Mouse (Mus musculus): ENCODE measurements around the gene D1Ertd622e.

D1Ertd622e gene

GRCm38 (mm10) chr1:97661406-97662241 is at the start of gene D1Ertd622e:
D1Ertd622e (minus strand) TSS chr1:97662074.
- DNase-seq (ENCODE audit: low read depth, low spot score): peak; percentile 84

- no peak for DNase-seq (ENCODE audit: low read depth, low spot score)
Measured at GRCm38 (mm10) chr1:97710520-97710919, 48.6 kb upstream of the D1Ertd622e start.

- no peak for DNase-seq (ENCODE audit: low read depth, low spot score)
Measured at GRCm38 (mm10) chr1:97705389-97705788, 43.5 kb upstream of the D1Ertd622e start.

GRCm38 (mm10) chr1:97704646-97705045 is 42.8 kb upstream of the D1Ertd622e start:
- no peak for DNase-seq (ENCODE audit: low read depth, low spot score)

GRCm38 (mm10) chr1:97698956-97699570 is 37.2 kb upstream of the D1Ertd622e start:
- DNase-seq (ENCODE audit: low read depth, low spot score): no peak

GRCm38 (mm10) chr1:97697273-97697672 is 35.4 kb upstream of the D1Ertd622e start:
- no peak for DNase-seq (ENCODE audit: low read depth, low spot score)

GRCm38 (mm10) chr1:97693825-97694224 is 32.0 kb upstream of the D1Ertd622e start:
- no peak for DNase-seq (ENCODE audit: low read depth, low spot score)

GRCm38 (mm10) chr1:97688756-97689155 is 26.9 kb upstream of the D1Ertd622e start:
- peak; percentile 78 for DNase-seq (ENCODE audit: low read depth, low spot score)

GRCm38 (mm10) chr1:97676526-97677177 is 14.8 kb upstream of the D1Ertd622e start:
- no peak for DNase-seq (ENCODE audit: low read depth, low spot score)

GRCm38 (mm10) chr1:97676115-97676514 is 14.2 kb upstream of the D1Ertd622e start:
- no peak for DNase-seq (ENCODE audit: low read depth, low spot score)

GRCm38 (mm10) chr1:97672849-97673248 is 11.0 kb upstream of the D1Ertd622e start:
- no peak for DNase-seq (ENCODE audit: low read depth, low spot score)

GRCm38 (mm10) chr1:97667288-97667687 is 5.4 kb upstream of the D1Ertd622e start:
- no peak for DNase-seq (ENCODE audit: low read depth, low spot score)

- DNase-seq (ENCODE audit: low read depth, low spot score): no peak
Measured at GRCm38 (mm10) chr1:97662324-97662723, 450 bp upstream of the D1Ertd622e start.

- DNase-seq (ENCODE audit: low read depth, low spot score): peak; percentile 71
Measured at GRCm38 (mm10) chr1:97660687-97661405, 1.0 kb downstream of the D1Ertd622e start.

- peak; percentile 29 for DNase-seq (ENCODE audit: low read depth, low spot score)
Measured at GRCm38 (mm10) chr1:97659405-97659804, 2.5 kb downstream of the D1Ertd622e start.

- DNase-seq (ENCODE audit: low read depth, low spot score): no peak
Measured at GRCm38 (mm10) chr1:97657786-97658185, 4.1 kb downstream of the D1Ertd622e start.

GRCm38 (mm10) chr1:97657201-97657600 is 4.7 kb downstream of the D1Ertd622e start:
- DNase-seq (ENCODE audit: low read depth, low spot score): no peak

- no peak for DNase-seq (ENCODE audit: low read depth, low spot score)
Measured at GRCm38 (mm10) chr1:97654397-97654975, 7.4 kb downstream of the D1Ertd622e start.

GRCm38 (mm10) chr1:97650553-97651123 is 11.2 kb downstream of the D1Ertd622e start:
- no peak for DNase-seq (ENCODE audit: low read depth, low spot score)

- peak; percentile 33 for DNase-seq (ENCODE audit: low read depth, low spot score)
Measured at GRCm38 (mm10) chr1:97650072-97650471, 11.8 kb downstream of the D1Ertd622e start.

- peak; percentile 55 for DNase-seq (ENCODE audit: low read depth, low spot score)
Measured at GRCm38 (mm10) chr1:97647037-97647436, 14.8 kb downstream of the D1Ertd622e start.

Measured in CD4-positive, CD25-positive, alpha-beta regulatory T cell, adult 2 months (primary cell).